Mouse (Mus musculus): Measurements from ENCODE around the gene Bend3.

GRCm38 (mm10) chr10:43489139-43489538, 10.5 kb downstream of the Bend3 start:
- no peak for TF ChIP-seq CTCF (IDR thresholded peaks at IDR 0.05)
- TF ChIP-seq EP300 (IDR thresholded peaks at IDR 0.05), result no peak

Measured in lung, postnatal 0 days (tissue).